Mouse (Mus musculus) hindbrain, embryonic 12.5 days (tissue): ENCODE data around the gene C2cd4c. TPM values are rescaled to one million over a fixed set of nuclear protein-coding genes. Genes with fewer than 3 reads are reported as not detected.

Experiments
- ATAC-seq: fragments of 200-750 bp; cut with Nextera tagmentation; 2 replicates; pipeline ENCODE4 v1.8.0; 2017; ENCODE audit warnings: moderate TSS enrichment; ENCODE audit not compliant: low FRiP score
- H3K27ac ChIP-seq: fragments of 300-500 bp; sonication (generic); 2 replicates; pipeline ENCODE4 v1.5.1; 2016; ENCODE audit warnings: mild to moderate bottlenecking
- H3K27me3 ChIP-seq: fragments of 300-500 bp; sonication (generic); 2 replicates; pipeline ENCODE4 v1.6.1; 2016; ENCODE audit warnings: mild to moderate bottlenecking
- H3K36me3 ChIP-seq: fragments of 300-500 bp; sonication (generic); 2 replicates; pipeline ENCODE4 v1.6.1; 2016; ENCODE audit warnings: mild to moderate bottlenecking
- H3K4me1 ChIP-seq: fragments of 300-500 bp; sonication (generic); 2 replicates; pipeline ENCODE4 v1.6.1; 2016
- H3K4me2 ChIP-seq: fragments of 300-500 bp; sonication (generic); replicated peaks from 2 replicates; pipeline ENCODE4 v1.6.1; 2016; ENCODE audit warnings: mild to moderate bottlenecking
- H3K4me3 ChIP-seq: fragments of 300-500 bp; sonication (generic); 2 replicates; pipeline ENCODE4 v1.5.1; 2016; ENCODE audit warnings: mild to moderate bottlenecking
- H3K9ac ChIP-seq: fragments of 300-500 bp; sonication (generic); 2 replicates; pipeline ENCODE4 v1.6.1; 2016; ENCODE audit warnings: mild to moderate bottlenecking, moderate library complexity
- H3K9me3 ChIP-seq: fragments of 300-500 bp; sonication (generic); replicated peaks from 2 replicates; pipeline ENCODE4 v1.6.1; 2016; ENCODE audit warnings: mild to moderate bottlenecking
- WGBS: fragments of 180-500 bp; shearing (Covaris S2); methylation state at CpG from one replicate; pipeline ENCODE4 v1.1.7; 2016; 5-methylcytosine and 5-hydroxymethylcytosine counted together
- polyA plus RNA-seq: library from polyadenylated mRNA; unstranded; fragments of >200 nt; fragmentation: Nextera tagmentation; extraction: Ambion mirVana; gene quantifications from 2 replicates; pipeline ENCODE4 v1.2.1, GENCODE M21; 2016

C2cd4c gene
- polyA plus RNA-seq, 1 experiment from 2014 or later: 0.08 TPM

DNA sequence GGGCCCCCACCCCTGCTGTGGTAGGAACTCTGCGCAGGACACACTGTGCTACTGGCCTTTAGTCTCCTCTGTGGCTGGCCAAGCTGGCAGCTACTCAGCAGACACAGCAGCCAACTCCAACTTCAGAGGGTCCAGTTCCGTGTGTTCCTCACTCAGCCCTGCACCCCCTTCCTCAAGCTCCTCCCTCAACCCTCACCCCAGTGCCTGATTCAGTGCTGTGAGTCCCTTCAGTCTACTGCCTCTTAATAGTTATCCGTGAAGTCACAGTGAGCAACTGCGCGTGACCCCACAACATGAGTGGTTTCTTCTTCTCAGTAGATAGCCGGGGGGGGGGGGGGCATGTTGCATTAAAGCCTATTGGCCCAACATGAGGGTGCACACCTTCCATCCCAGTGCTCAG, 40.2 kb downstream of the C2cd4c start:
- Histone ChIP-seq H3K9ac (no peak overlapping the region), H3K4me1 (no peaks in the 10 kb centered on the region), H3K27me3 (no peaks in the 10 kb centered on the region), H3K27ac (no peak overlapping the region), H3K4me3 (no peak overlapping the region), H3K9me3 (peaks cover 3% of the 10 kb centered on the region; the same call in 1 of the 2 replicates), H3K4me2 (no peak overlapping the region), H3K36me3 (no peaks in the 10 kb centered on the region)
- no peak for ATAC-seq
- WGBS: 88% methylated on average over 6 of the region's 6 CpGs

DNA sequence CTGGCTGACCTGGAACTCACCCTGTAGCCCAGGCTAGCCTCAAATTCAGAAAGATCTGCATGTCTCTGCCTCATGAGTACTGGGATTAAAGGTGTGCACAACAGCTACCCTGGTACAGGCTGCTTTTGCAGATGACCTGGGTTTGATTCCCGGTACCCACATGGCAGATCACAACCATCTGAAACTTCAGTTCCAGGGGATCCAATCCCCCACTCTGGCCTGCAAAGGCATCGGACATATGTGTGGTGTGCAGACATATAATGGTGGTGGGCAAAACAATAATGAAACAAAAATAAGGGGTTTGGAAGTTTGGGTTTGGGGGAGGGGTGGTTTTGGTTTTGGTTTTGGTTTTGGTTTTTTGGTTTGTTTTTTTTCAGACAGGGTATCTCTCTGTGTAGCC, 42.5 kb downstream of the C2cd4c start:
- no peak overlapping the region for H3K4me3 ChIP-seq
- H3K9ac ChIP-seq: no peak overlapping the region
- H3K9me3 ChIP-seq: no peaks in the 10 kb centered on the region
- no peak overlapping the region for H3K4me2 ChIP-seq
- no peaks in the 10 kb centered on the region for H3K4me1 ChIP-seq
- H3K27ac ChIP-seq: no peak overlapping the region
- ATAC-seq: no peak
- no peaks in the 10 kb centered on the region for H3K36me3 ChIP-seq
- WGBS: 93% methylated on average over 2 of the region's 2 CpGs
- H3K27me3 ChIP-seq: no peaks in the 10 kb centered on the region

DNA sequence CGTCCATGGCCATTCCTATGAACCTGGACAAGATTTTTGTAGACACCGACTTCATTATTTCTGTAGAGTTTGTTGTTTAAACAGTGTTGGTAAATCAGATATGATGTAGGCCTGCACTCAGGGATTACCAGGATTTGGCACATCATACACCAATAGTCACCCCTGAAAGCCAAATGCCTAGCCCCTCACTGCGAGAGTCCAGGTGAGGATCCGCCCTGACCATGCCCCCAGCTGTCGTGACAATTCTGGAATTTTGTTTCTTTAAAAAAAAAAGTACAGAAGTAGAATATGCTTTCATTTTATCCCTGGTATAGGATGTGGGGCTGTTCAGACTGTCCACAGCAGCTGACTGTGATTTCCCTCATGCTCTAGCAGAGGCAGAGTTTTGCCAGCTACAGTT, 43.9 kb downstream of the C2cd4c start:
- no peak for ATAC-seq
- Histone ChIP-seq H3K4me3 (no peak overlapping the region), H3K27me3 (no peaks in the 10 kb centered on the region), H3K9ac (no peak overlapping the region), H3K9me3 (no peaks in the 10 kb centered on the region), H3K4me1 (no peaks in the 10 kb centered on the region), H3K36me3 (no peaks in the 10 kb centered on the region), H3K27ac (no peak overlapping the region), H3K4me2 (no peak overlapping the region)
- 89% methylated on average over 5 of the region's 5 CpGs for WGBS

- Histone ChIP-seq H3K4me2 (no peak overlapping the region), H3K27me3 (no peaks in the 10 kb centered on the region; the same call in 1 of the 2 replicates), H3K36me3 (no peaks in the 10 kb centered on the region), H3K9me3 (no peaks in the 10 kb centered on the region), H3K27ac (no peak overlapping the region), H3K4me1 (peaks cover 6% of the 10 kb centered on the region), H3K9ac (no peak overlapping the region), H3K4me3 (no peak overlapping the region)
- ATAC-seq: no peak
- 85% methylated on average over 2 of the region's 2 CpGs for WGBS
Observed at GRCm38 (mm10) chr10:79559716-79560115, 54.1 kb downstream of the C2cd4c start.

GRCm38 (mm10) chr10:79557496-79557895, 56.3 kb downstream of the C2cd4c start:
- ATAC-seq: no peak
- H3K9me3 ChIP-seq: no peaks in the 10 kb centered on the region
- H3K27ac ChIP-seq: no peak overlapping the region
- 96% methylated on average over 5 of the region's 5 CpGs for WGBS
- H3K4me1 ChIP-seq: peaks cover 23% of the 10 kb centered on the region
- H3K27me3 ChIP-seq: no peaks in the 10 kb centered on the region; the same call in 1 of the 2 replicates
- no peak overlapping the region for H3K4me2 ChIP-seq
- no peaks in the 10 kb centered on the region for H3K36me3 ChIP-seq
- H3K9ac ChIP-seq: no peak overlapping the region
- H3K4me3 ChIP-seq: no peak overlapping the region

- Histone ChIP-seq H3K4me3 (no peak overlapping the region), H3K9ac (no peak overlapping the region), H3K4me2 (no peak overlapping the region), H3K36me3 (no peaks in the 10 kb centered on the region), H3K4me1 (peaks cover 25% of the 10 kb centered on the region), H3K27ac (no peak overlapping the region), H3K9me3 (no peaks in the 10 kb centered on the region), H3K27me3 (no peaks in the 10 kb centered on the region; the same call in 1 of the 2 replicates)
- 91% methylated on average over 5 of the region's 5 CpGs for WGBS
- ATAC-seq: no peak
Observed at GRCm38 (mm10) chr10:79556951-79557350, 56.9 kb downstream of the C2cd4c start.

Other genes with a start within 250 kb of the C2cd4c start
- 0.05 TPM in 1 of 2 replicates, not detected in the other for gene Vmn2r83, start 145.3 kb downstream of the C2cd4c start, polyA plus RNA-seq
- gene Plpp2, start 80.2 kb downstream of the C2cd4c start, polyA plus RNA-seq: 13.4 and 14.6 TPM in 2 replicates
- 57.8 and 66.1 TPM in 2 replicates for gene Mier2, start 58.8 kb downstream of the C2cd4c start, polyA plus RNA-seq
- not detected in 2 replicates for gene Theg, start 26.7 kb downstream of the C2cd4c start, polyA plus RNA-seq
- gene Shc2, start 23.9 kb upstream of the C2cd4c start, polyA plus RNA-seq: 30.3 and 33.0 TPM in 2 replicates
- not detected in 2 replicates for gene Odf3l2, start 31.7 kb upstream of the C2cd4c start, polyA plus RNA-seq
- gene Madcam1, start 50.5 kb upstream of the C2cd4c start, polyA plus RNA-seq: 2.9 and 3.2 TPM in 2 replicates
- 68.1 and 69.4 TPM in 2 replicates for gene Tpgs1, start 55.3 kb upstream of the C2cd4c start, polyA plus RNA-seq
- gene Cdc34, start 68.2 kb upstream of the C2cd4c start, polyA plus RNA-seq: 121 and 124 TPM in 2 replicates
- gene Gzmm, start 75.0 kb upstream of the C2cd4c start, polyA plus RNA-seq: 1.2 and 1.3 TPM in 2 replicates
- 658 and 661 TPM in 2 replicates for gene Bsg, start 90.5 kb upstream of the C2cd4c start, polyA plus RNA-seq
- gene Hcn2, start 102.6 kb upstream of the C2cd4c start, polyA plus RNA-seq: 0.45 and 0.48 TPM in 2 replicates
- gene Polrmt, start 132.6 kb upstream of the C2cd4c start, polyA plus RNA-seq: 42.7 and 47.5 TPM in 2 replicates
- gene Fgf22, start 141.1 kb upstream of the C2cd4c start, polyA plus RNA-seq: 0.42 and 0.72 TPM in 2 replicates
- 103 and 108 TPM in 2 replicates for gene Rnf126, start 152.9 kb upstream of the C2cd4c start, polyA plus RNA-seq
- 2.3 and 2.7 TPM in 2 replicates for gene Fstl3, start 163.2 kb upstream of the C2cd4c start, polyA plus RNA-seq
- 0.23 and 0.30 TPM in 2 replicates for gene Prss57, start 176.9 kb upstream of the C2cd4c start, polyA plus RNA-seq
- gene Palm, start 179.5 kb upstream of the C2cd4c start, polyA plus RNA-seq: 189 and 198 TPM in 2 replicates
- gene Misp, start 207.0 kb upstream of the C2cd4c start, polyA plus RNA-seq: 1.3 and 2.1 TPM in 2 replicates
- gene Ptbp1, start 240.4 kb upstream of the C2cd4c start, polyA plus RNA-seq: 201 and 211 TPM in 2 replicates